Mouse (Mus musculus) G1E (cell line): ENCODE results near the gene Rps6kb1. TPM values are rescaled to one million over a fixed set of nuclear protein-coding genes. Genes with fewer than 3 reads are reported as not detected.

Source experiments
- ATAC-seq: 2 replicates; pipeline ENCODE4 v1.8.0; 2016; ENCODE audit warnings: mild to moderate bottlenecking; ENCODE audit not compliant: insufficient number of reproducible peaks, poor library complexity, low FRiP score, severe bottlenecking; ENCODE audit errors: extremely low read depth
- DNase-seq: peaks from one replicate; pipeline ENCODE4 v3.0.0; 2012; ENCODE audit warnings: low spot score
- H3K27me3 ChIP-seq: 2 replicates; pipeline ENCODE4 v1.6.1; 2012; ENCODE audit warnings: mild to moderate bottlenecking, low read length, inconsistent platforms; ENCODE audit not compliant: insufficient read depth
- H3K36me3 ChIP-seq: replicated peaks from 2 replicates; pipeline ENCODE3; 2012; ENCODE audit warnings: mild to moderate bottlenecking, inconsistent platforms
- H3K4me1 ChIP-seq: 2 replicates; pipeline ENCODE4 v1.6.1; 2012; ENCODE audit warnings: low read depth, low read length, inconsistent platforms, mixed read lengths; ENCODE audit not compliant: insufficient read depth
- H3K4me3 ChIP-seq: 2 replicates; pipeline ENCODE4 v1.5.1; 2012; ENCODE audit warnings: low read depth, mild to moderate bottlenecking, inconsistent platforms, low read length, moderate library complexity, mixed read lengths
- H3K9me3 ChIP-seq: replicated peaks from 2 replicates; pipeline ENCODE4 v1.6.1; 2012; ENCODE audit warnings: inconsistent platforms
- CTCF ChIP-seq: IDR thresholded peaks from 2 replicates; pipeline ENCODE4 v1.5.1; 2012; ENCODE audit warnings: low read depth, low read length, inconsistent platforms, mixed read lengths
- GATA1 ChIP-seq: IDR thresholded peaks from 2 replicates; pipeline ENCODE4 v1.6.1; 2012; ENCODE audit warnings: borderline replicate concordance, low read length, inconsistent platforms, mixed read lengths
- GATA2 ChIP-seq: IDR thresholded peaks from 2 replicates; pipeline ENCODE4 v1.6.1; 2012; ENCODE audit warnings: low read depth, low read length, inconsistent platforms, borderline replicate concordance
- POLR2AphosphoS5 ChIP-seq: IDR thresholded peaks from 2 replicates; pipeline ENCODE4 v1.6.1; 2012; ENCODE audit warnings: low read depth, low read length, inconsistent platforms; ENCODE audit not compliant: insufficient replicate concordance
- TAL1 ChIP-seq: conservative IDR thresholded peaks from 2 replicates; pipeline ENCODE4 v1.6.1; 2012; ENCODE audit warnings: low read depth, low read length, inconsistent platforms, mixed read lengths
- polyA plus RNA-seq: library from polyadenylated mRNA; stranded (reverse); fragments of >175 nt; gene quantifications from 2 replicates; pipeline ENCODE4 v1.2.3, GENCODE M21; 2012
- total RNA-seq, 2 experiments: library from RNA; stranded (forward) in 1 of 2; stranded (reverse) in 1 of 2; fragments of 200-1000 nt in 1 of 2; fragments of >200 nt in 1 of 2; fragmentation: Nextera tagmentation in 1 of 2; gene quantifications; 2 replicates each; pipeline ENCODE4 v1.2.3; 2014 to 2017

The Rps6kb1 gene
- total and polyA plus RNA-seq, 3 experiments, result 17.2 to 59.9 (median 38.1) TPM

- Histone ChIP-seq H3K9me3 (no peaks in the 10 kb centered on the region), H3K36me3 (peaks cover 8% of the 10 kb centered on the region), H3K4me1 (peaks cover 32% of the 10 kb centered on the region), H3K27me3 (no peaks in the 10 kb centered on the region), H3K4me3 (no peak overlapping the region)
- TF ChIP-seq CTCF (no peak), POLR2AphosphoS5 (no peak)
- ATAC-seq (no peak), DNase-seq (no peak)
Measured at GRCm38 (mm10) chr11:86575632-86576378, 31.2 kb upstream of the Rps6kb1 start.

GRCm38 (mm10) chr11:86574408-86574807, 29.8 kb upstream of the Rps6kb1 start:
- DNase-seq, result no peak
- no peak for ATAC-seq
- no peak for TF ChIP-seq GATA2
- no peak for TF ChIP-seq GATA1
- TF ChIP-seq POLR2AphosphoS5, result no peak
- no peak for TF ChIP-seq TAL1
- TF ChIP-seq CTCF, result no peak
- Histone ChIP-seq H3K27me3 (no peaks in the 10 kb centered on the region), H3K4me1 (peaks cover 26% of the 10 kb centered on the region), H3K36me3 (peaks cover 5% of the 10 kb centered on the region), H3K9me3 (no peaks in the 10 kb centered on the region), H3K4me3 (no peak overlapping the region)

GRCm38 (mm10) chr11:86573646-86574231, 29.1 kb upstream of the Rps6kb1 start:
- TF ChIP-seq GATA2 (no peak), TAL1 (no peak), CTCF (no peak)
- H3K9me3 ChIP-seq, result no peaks in the 10 kb centered on the region
- peaks cover under 1% of the 10 kb centered on the region for H3K36me3 ChIP-seq
- H3K27me3 ChIP-seq, result no peaks in the 10 kb centered on the region
- no peak overlapping the region for H3K4me3 ChIP-seq
- H3K4me1 ChIP-seq, result peaks cover 20% of the 10 kb centered on the region
- no peak for DNase-seq
- no peak for ATAC-seq

GRCm38 (mm10) chr11:86572623-86573022, 28.0 kb upstream of the Rps6kb1 start:
- ATAC-seq, result no peak
- TF ChIP-seq GATA2 (no peak), TAL1 (no peak), POLR2AphosphoS5 (no peak), CTCF (no peak), GATA1 (no peak)
- H3K36me3 ChIP-seq, result peaks cover 5% of the 10 kb centered on the region
- H3K9me3 ChIP-seq, result no peaks in the 10 kb centered on the region
- H3K4me3 ChIP-seq, result no peak overlapping the region
- peaks cover 18% of the 10 kb centered on the region for H3K4me1 ChIP-seq
- no peak for DNase-seq
- no peaks in the 10 kb centered on the region for H3K27me3 ChIP-seq

- peaks cover 8% of the 10 kb centered on the region for H3K36me3 ChIP-seq
- TF ChIP-seq GATA2 (no peak), CTCF (no peak)
- ATAC-seq, result no peak
- H3K9me3 ChIP-seq, result no peaks in the 10 kb centered on the region
- peaks cover 11% of the 10 kb centered on the region for H3K4me1 ChIP-seq
- no peak for DNase-seq
- H3K4me3 ChIP-seq, result no peak overlapping the region
- no peaks in the 10 kb centered on the region for H3K27me3 ChIP-seq
Measured at GRCm38 (mm10) chr11:86571871-86572270, 27.3 kb upstream of the Rps6kb1 start.

GRCm38 (mm10) chr11:86571047-86571855, 26.6 kb upstream of the Rps6kb1 start:
- Histone ChIP-seq H3K27me3 (no peaks in the 10 kb centered on the region), H3K4me1 (peaks cover 11% of the 10 kb centered on the region), H3K36me3 (peaks cover 14% of the 10 kb centered on the region), H3K4me3 (no peak overlapping the region), H3K9me3 (no peaks in the 10 kb centered on the region)
- no peak for TF ChIP-seq CTCF
- TF ChIP-seq GATA1, result no peak
- no peak for TF ChIP-seq TAL1
- TF ChIP-seq GATA2, result no peak
- no peak for TF ChIP-seq POLR2AphosphoS5
- DNase-seq (no peak), ATAC-seq (no peak)
